Mouse (Mus musculus) MEL (cell line): Measurements from ENCODE around the gene Nup205. TPM values are rescaled to one million over a fixed set of nuclear protein-coding genes. Genes with fewer than 3 reads are reported as not detected.

Experiments used
- DNase-seq: peaks from one replicate; pipeline ENCODE4 v3.0.0; 2011; ENCODE audit warnings: low read depth, low spot score
- H3K27ac ChIP-seq: 2 replicates; pipeline ENCODE4 v1.5.1; 2012; ENCODE audit warnings: low read depth, mild to moderate bottlenecking, control low read depth, low read length, moderate library complexity; ENCODE audit not compliant: control insufficient read depth
- H3K27me3 ChIP-seq, 2 experiments: fragments of 150-350 bp in 1 of 2; sonication (generic) in 1 of 2; 2 replicates each; pipeline ENCODE4 v1.6.1; 2012; ENCODE audit warnings: low read length in 2 of 2, mild to moderate bottlenecking in 2 of 2, improper control_type of control experiment in 1 of 2, moderate library complexity in 1 of 2; ENCODE audit not compliant: insufficient read depth in 2 of 2, control insufficient read depth in 1 of 2
- H3K36me3 ChIP-seq, 2 experiments: 2 replicates each; pipeline ENCODE4 v1.6.1; 2012 to 2014; ENCODE audit warnings: low read length in 2 of 2, improper control_type of control experiment in 1 of 2, inconsistent platforms in 1 of 2, mild to moderate bottlenecking in 1 of 2; ENCODE audit not compliant: insufficient read depth in 2 of 2, control insufficient read depth in 1 of 2
- H3K4me1 ChIP-seq, 2 experiments: fragments of 150-350 bp in 1 of 2; sonication (generic) in 1 of 2; 2 replicates each; pipeline ENCODE4 v1.6.1; 2012; ENCODE audit warnings: low read length in 2 of 2, improper control_type of control experiment in 1 of 2, mild to moderate bottlenecking in 1 of 2; ENCODE audit not compliant: insufficient read depth in 2 of 2, control insufficient read depth in 1 of 2
- H3K4me3 ChIP-seq, 2 experiments: fragments of 150-350 bp in 1 of 2; sonication (generic) in 1 of 2; 2 replicates each; pipeline ENCODE4 v1.5.1; 2012; ENCODE audit warnings: low read depth in 2 of 2, low read length in 2 of 2, mild to moderate bottlenecking in 2 of 2, moderate library complexity in 2 of 2, control low read depth in 1 of 2, improper control_type of control experiment in 1 of 2; ENCODE audit not compliant: control insufficient read depth in 1 of 2, insufficient read depth in 1 of 2
- H3K79me2 ChIP-seq: 2 replicates; pipeline ENCODE4 v1.6.1; 2012; ENCODE audit warnings: mild to moderate bottlenecking, low read length, moderate library complexity; ENCODE audit not compliant: control insufficient read depth, poor library complexity, insufficient read depth
- H3K9ac ChIP-seq: 2 replicates; pipeline ENCODE4 v1.6.1; 2012; ENCODE audit warnings: low read depth, mild to moderate bottlenecking, control low read depth, low read length, moderate library complexity; ENCODE audit not compliant: control insufficient read depth, poor library complexity, severe bottlenecking
- H3K9me3 ChIP-seq: fragments of 150-350 bp; sonication (generic); replicated peaks from 2 replicates; pipeline ENCODE4 v1.6.1; 2012; ENCODE audit warnings: mild to moderate bottlenecking, low read length, improper control_type of control experiment, moderate library complexity; ENCODE audit not compliant: insufficient read depth
- CTCF ChIP-seq, 3 experiments: IDR thresholded peaks in 2 of 3; conservative IDR thresholded peaks in 1 of 3; 2 replicates each; pipeline ENCODE4 v1.5.1; 2011 to 2012; ENCODE audit warnings: low read length in 3 of 3, low read depth in 2 of 3, mild to moderate bottlenecking in 2 of 3, improper control_type of control experiment in 1 of 3, inconsistent platforms in 1 of 3, mixed read lengths in 1 of 3, moderate library complexity in 1 of 3; ENCODE audit not compliant: control insufficient read depth in 1 of 3, insufficient read depth in 1 of 3, poor library complexity in 1 of 3, severe bottlenecking in 1 of 3
- E2F4 ChIP-seq: IDR thresholded peaks from 2 replicates; pipeline ENCODE4 v1.6.1; 2011; ENCODE audit warnings: low read depth, low read length, improper control_type of control experiment, borderline replicate concordance
- ELF1 ChIP-seq: IDR thresholded peaks from 2 replicates; pipeline ENCODE4 v1.6.1; 2014; ENCODE audit warnings: low read depth, mild to moderate bottlenecking, inconsistent platforms, low read length, improper control_type of control experiment, moderate library complexity
- EP300 ChIP-seq, 2 experiments: IDR thresholded peaks; 2 replicates each; pipeline ENCODE4 v1.6.1; 2011; ENCODE audit warnings: improper control_type of control experiment in 2 of 2, low read length in 2 of 2, low read depth in 1 of 2, mild to moderate bottlenecking in 1 of 2
- GABPA ChIP-seq: IDR thresholded peaks from 2 replicates; pipeline ENCODE4 v1.6.1; 2012; ENCODE audit warnings: low read depth, mild to moderate bottlenecking, inconsistent platforms, low read length, improper control_type of control experiment, moderate library complexity
- JUND ChIP-seq: IDR thresholded peaks from 2 replicates; pipeline ENCODE4 v1.6.1; 2011; ENCODE audit warnings: low read depth, mild to moderate bottlenecking, improper control_type of control experiment, low read length
- KAT2A ChIP-seq: conservative IDR thresholded peaks from 2 replicates; pipeline ENCODE4 v1.6.1; 2012; ENCODE audit warnings: low read depth, low read length, improper control_type of control experiment, inconsistent platforms
- MAFK ChIP-seq: IDR thresholded peaks from 2 replicates; pipeline ENCODE4 v1.6.1; 2011; ENCODE audit warnings: low read depth, mild to moderate bottlenecking, low read length, improper control_type of control experiment, borderline replicate concordance
- MXI1 ChIP-seq: IDR thresholded peaks from 2 replicates; pipeline ENCODE4 v1.6.1; 2011; ENCODE audit warnings: mild to moderate bottlenecking, low read depth, low read length, improper control_type of control experiment
- MYC ChIP-seq: IDR thresholded peaks from 2 replicates; pipeline ENCODE4 v1.6.1; 2011; ENCODE audit warnings: low read depth, mild to moderate bottlenecking, low read length, improper control_type of control experiment, moderate library complexity
- POLR2AphosphoS5 ChIP-seq: IDR thresholded peaks from 2 replicates; pipeline ENCODE4 v1.6.1; 2012; ENCODE audit warnings: low read depth, borderline replicate concordance, mild to moderate bottlenecking, inconsistent platforms, low read length, moderate library complexity, mixed read lengths
- RAD21 ChIP-seq: IDR thresholded peaks from 2 replicates; pipeline ENCODE4 v1.6.1; 2011; ENCODE audit warnings: mild to moderate bottlenecking, low read depth, low read length, improper control_type of control experiment
- SIN3A ChIP-seq: IDR thresholded peaks from 2 replicates; pipeline ENCODE4 v1.6.1; 2012; ENCODE audit warnings: low read length, improper control_type of control experiment, inconsistent platforms
- SMC3 ChIP-seq: IDR thresholded peaks from 2 replicates; pipeline ENCODE4 v1.6.1; 2011; ENCODE audit warnings: low read depth, low read length, improper control_type of control experiment
- TBP ChIP-seq: IDR thresholded peaks from 2 replicates; pipeline ENCODE4 v1.8.0; 2011; ENCODE audit warnings: low read depth, low read length, improper control_type of control experiment
- TCF12 ChIP-seq: IDR thresholded peaks from 2 replicates; pipeline ENCODE4 v1.6.1; 2014; ENCODE audit warnings: low read depth, mild to moderate bottlenecking, inconsistent platforms, low read length, improper control_type of control experiment, moderate library complexity
- USF1 ChIP-seq: IDR thresholded peaks from 2 replicates; pipeline ENCODE4 v1.6.1; 2014; ENCODE audit warnings: low read depth, mild to moderate bottlenecking, inconsistent platforms, low read length, improper control_type of control experiment, moderate library complexity
- ZKSCAN1 ChIP-seq: IDR thresholded peaks from 2 replicates; pipeline ENCODE4 v1.6.1; 2012; ENCODE audit warnings: low read depth, mild to moderate bottlenecking, inconsistent platforms, low read length, improper control_type of control experiment, moderate library complexity
- polyA plus RNA-seq, 2 experiments: library from polyadenylated mRNA; stranded (reverse) in 1 of 2; unstranded in 1 of 2; fragments of >175 nt in 1 of 2; fragments of >200 nt in 1 of 2; gene quantifications; 2 replicates each; pipeline versions ENCODE4 v1.2.1 to v1.2.4; 2012; ENCODE audit warnings: low replicate concordance in 2 of 2, low read depth in 1 of 2; ENCODE audit not compliant: insufficient read length in 2 of 2, insufficient read depth in 1 of 2, missing spikeins in 1 of 2
- total RNA-seq: library from RNA; depleted of rRNA; stranded (reverse); fragments of 300-350 nt; gene quantifications from 2 replicates; pipeline ENCODE4 v1.2.3, GENCODE M21; 2012; rRNA removed

Gene Nup205
- total and polyA plus RNA-seq, 3 experiments, result 32.1 to 89.3 (median 82.9) TPM

DNA sequence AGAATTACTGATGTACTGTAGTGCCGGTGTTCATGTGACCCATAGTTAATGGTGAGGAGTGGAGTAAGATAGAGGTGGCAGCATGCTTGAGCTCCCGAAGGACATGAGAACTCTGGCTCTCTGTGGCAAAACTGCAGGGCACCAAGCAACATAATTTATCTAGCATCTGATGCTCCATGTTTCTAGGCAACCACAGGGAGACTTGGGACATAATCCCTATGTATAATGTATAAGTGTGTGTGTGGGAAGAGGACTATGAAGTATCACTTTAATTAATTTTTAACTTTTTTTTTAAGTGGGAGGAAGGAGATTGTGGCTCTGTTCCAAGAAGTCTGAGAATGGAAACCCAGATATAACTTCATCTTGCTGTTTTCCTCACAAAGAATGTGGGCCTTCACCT, 117.7 kb downstream of the Nup205 start:
- no peak overlapping the region for H3K9ac ChIP-seq
- no peak for DNase-seq
- no peaks in the 10 kb centered on the region for H3K9me3 ChIP-seq
- H3K4me1 ChIP-seq, result no peaks in the 10 kb centered on the region; a peak in 1 of 4 replicates
- no peaks in the 10 kb centered on the region for H3K36me3 ChIP-seq
- H3K27me3 ChIP-seq, result 0 out of 4 replicates have a peak, but pooled peaks cover 0 to 2% of the 10 kb centered on the region in 2 experiments
- TF ChIP-seq JUND (no peak), USF1 (no peak), CTCF (IDR thresholded peaks at IDR 0.05 in 2 of 3, conservative IDR thresholded peaks at IDR 0.05 in 1 of 3; ENCODE audit: control insufficient read depth in 1 of 3, insufficient read depth in 1 of 3, low read depth in 2 of 3, low read length in 3 of 3, poor library complexity in 1 of 3, severe bottlenecking in 1 of 3) (no peak), SIN3A (no peak), ELF1 (no peak)
- H3K79me2 ChIP-seq, result no peaks in the 10 kb centered on the region
- H3K4me3 ChIP-seq, result no peak overlapping the region
- no peak overlapping the region for H3K27ac ChIP-seq

DNA sequence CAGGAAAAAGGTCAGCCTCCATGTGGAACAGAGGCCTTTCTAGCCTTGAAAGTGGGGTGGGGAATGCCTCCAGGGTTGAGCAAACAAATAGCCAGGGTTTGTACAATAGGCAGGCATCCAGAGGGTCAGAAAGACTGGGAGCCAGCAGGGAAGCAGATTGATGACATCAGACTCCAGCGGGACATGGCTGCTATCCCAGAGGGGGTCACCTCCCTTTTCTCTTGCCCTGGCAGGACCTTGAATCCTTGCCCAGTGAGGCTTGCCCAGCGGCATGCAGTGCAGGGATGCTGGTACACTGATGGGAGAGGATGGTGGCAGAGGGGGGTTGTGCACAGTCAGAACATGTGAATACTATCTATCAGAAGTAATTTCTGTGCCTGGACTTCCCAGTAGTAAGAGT, 119.8 kb downstream of the Nup205 start:
- no peaks in the 10 kb centered on the region; a peak in 1 of 4 replicates for H3K4me1 ChIP-seq
- no peak overlapping the region for H3K27ac ChIP-seq
- H3K36me3 ChIP-seq, result no peaks in the 10 kb centered on the region
- no peak overlapping the region for H3K4me3 ChIP-seq
- no peaks in the 10 kb centered on the region for H3K9me3 ChIP-seq
- H3K9ac ChIP-seq, result no peak overlapping the region
- no peaks in the 10 kb centered on the region; a peak in 1 of 4 replicates for H3K27me3 ChIP-seq
- H3K79me2 ChIP-seq, result no peaks in the 10 kb centered on the region
- no peak for DNase-seq
- TF ChIP-seq RAD21 (no peak), CTCF (IDR thresholded peaks at IDR 0.05 in 2 of 3, conservative IDR thresholded peaks at IDR 0.05 in 1 of 3; ENCODE audit: control insufficient read depth in 1 of 3, insufficient read depth in 1 of 3, low read depth in 2 of 3, low read length in 3 of 3, poor library complexity in 1 of 3, severe bottlenecking in 1 of 3) (no peak), MXI1 (no peak), POLR2AphosphoS5 (no peak), KAT2A (no peak), TBP (no peak), TCF12 (no peak), EP300 (IDR thresholded peaks at IDR 0.05; ENCODE audit: low read depth in 1 of 2, low read length in 2 of 2) (no peak), E2F4 (no peak), SMC3 (no peak), MAFK (no peak), GABPA (no peak), ZKSCAN1 (no peak), MYC (no peak)

Other genes starting within 250 kb of the Nup205 start
- gene Slc23a4, start 189.0 kb upstream of the Nup205 start, total RNA-seq, result 5.5 and 6.2 TPM in 2 replicates
- 10 to 100 TPM in 1 of 2 experiments, not detected in 1; 10.2 TPM for gene Slc23a4, start 189.0 kb upstream of the Nup205 start, polyA plus RNA-seq
- 6.0 and 6.2 TPM in 2 replicates for gene Cnot4, start 43.7 kb upstream of the Nup205 start, total RNA-seq
- gene Cnot4, start 43.7 kb upstream of the Nup205 start, polyA plus RNA-seq, result 10 to 100 TPM; 13.6 to 41.9 TPM
- not detected in 2 replicates for gene Slc13a4, start 130.7 kb downstream of the Nup205 start, total RNA-seq
- gene Slc13a4, start 130.7 kb downstream of the Nup205 start, polyA plus RNA-seq, result under 1 TPM in 1 of 2 experiments, not detected in 1; 0.14 TPM
- not detected in 2 replicates for gene Fam180a, start 148.7 kb downstream of the Nup205 start, total RNA-seq
- gene Fam180a, start 148.7 kb downstream of the Nup205 start, polyA plus RNA-seq, result not detected